Mouse (Mus musculus): ENCODE data around the gene Tmem212.

Gene Tmem212

DNA sequence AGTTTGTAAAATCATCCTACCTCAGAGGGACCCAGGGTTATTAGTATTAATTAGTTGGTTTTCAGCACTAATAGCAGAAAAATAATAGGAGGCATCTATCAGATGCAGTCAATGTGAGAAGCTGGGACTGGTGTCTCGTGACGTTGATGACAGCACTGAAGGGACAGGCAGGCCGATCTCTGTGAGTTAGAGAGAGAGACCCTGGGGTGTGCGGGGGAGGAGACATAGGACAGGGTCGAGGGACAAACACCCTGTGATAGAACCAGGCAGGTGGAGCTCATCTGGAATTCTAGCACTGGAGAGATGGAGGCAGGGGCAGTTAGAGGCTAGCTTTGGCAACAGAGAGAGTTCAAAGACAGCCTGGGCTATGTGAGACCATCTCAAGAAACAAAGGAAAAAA lies 53.3 kb downstream of the Tmem212 start:
- no peak for DNase-seq (ENCODE audit: low read depth)

- DNase-seq (ENCODE audit: low read depth): no peak
Observed at GRCm38 (mm10) chr3:27840311-27840710, 55.9 kb downstream of the Tmem212 start.

- DNase-seq (ENCODE audit: low read depth): no peak
Observed at GRCm38 (mm10) chr3:27839795-27840194, 56.4 kb downstream of the Tmem212 start.

DNA sequence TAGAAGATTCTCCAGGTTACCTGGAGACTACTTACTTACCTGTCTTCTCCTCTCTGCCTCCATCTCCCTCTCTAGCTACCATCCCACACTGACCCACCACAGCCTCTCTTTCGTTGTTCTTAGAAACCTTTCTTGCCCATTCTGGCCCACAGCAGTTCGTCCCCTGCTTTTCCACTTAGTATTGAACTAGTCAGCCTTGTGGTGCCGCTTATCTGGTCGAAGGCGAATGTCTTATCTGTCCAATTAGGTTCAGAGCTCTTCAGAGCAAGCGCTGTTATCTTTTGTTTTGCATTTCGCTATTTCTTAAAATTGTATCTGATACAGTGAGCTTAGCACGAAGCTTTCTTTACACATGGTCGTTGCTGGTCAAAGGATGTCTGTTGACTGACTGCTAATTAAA lies 56.9 kb downstream of the Tmem212 start:
- no peak for DNase-seq (ENCODE audit: low read depth)

- no peak for DNase-seq (ENCODE audit: low read depth)
Observed at GRCm38 (mm10) chr3:27836297-27836696, 59.9 kb downstream of the Tmem212 start.

- DNase-seq (ENCODE audit: low read depth): no peak
Observed at GRCm38 (mm10) chr3:27835786-27836185, 60.4 kb downstream of the Tmem212 start.

DNA sequence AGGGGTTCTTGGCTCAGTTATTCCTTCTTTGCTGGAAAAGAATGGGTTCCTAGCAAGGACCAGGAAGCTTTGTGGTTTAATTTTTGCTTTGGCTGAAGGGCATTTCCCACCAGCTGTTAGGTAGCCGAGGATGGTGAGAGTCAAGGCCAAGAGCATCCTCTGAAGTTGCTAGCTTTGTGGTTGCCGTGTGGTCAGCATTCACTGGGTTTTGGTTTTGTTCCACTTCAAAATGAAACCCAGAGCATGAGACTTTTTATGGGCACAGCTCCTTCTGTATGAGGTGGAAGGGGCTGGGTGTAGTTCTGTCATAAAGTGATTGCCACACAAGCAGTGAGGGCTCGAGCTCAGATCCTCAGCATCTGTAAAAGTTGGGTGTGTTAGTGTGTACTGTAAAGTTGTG lies 67.4 kb downstream of the Tmem212 start:
- no peak for DNase-seq (ENCODE audit: low read depth)

GRCm38 (mm10) chr3:27827236-27827635 lies 68.9 kb downstream of the Tmem212 start:
- DNase-seq (ENCODE audit: low read depth): no peak

GRCm38 (mm10) chr3:27825985-27826384 lies 70.2 kb downstream of the Tmem212 start:
- DNase-seq (ENCODE audit: low read depth): no peak

Data from c-Kit-positive CD71-negative TER-119-negative erythroid progenitor cells, embryonic 14.5 days (primary cell).